Mouse (Mus musculus): ENCODE results near the gene Col26a1. TPM values are rescaled to one million over a fixed set of nuclear protein-coding genes. Genes with fewer than 3 reads are reported as not detected.

The Col26a1 gene
- polyA plus RNA-seq, 1 experiment from 2014 or later = 30.2 TPM

DNA sequence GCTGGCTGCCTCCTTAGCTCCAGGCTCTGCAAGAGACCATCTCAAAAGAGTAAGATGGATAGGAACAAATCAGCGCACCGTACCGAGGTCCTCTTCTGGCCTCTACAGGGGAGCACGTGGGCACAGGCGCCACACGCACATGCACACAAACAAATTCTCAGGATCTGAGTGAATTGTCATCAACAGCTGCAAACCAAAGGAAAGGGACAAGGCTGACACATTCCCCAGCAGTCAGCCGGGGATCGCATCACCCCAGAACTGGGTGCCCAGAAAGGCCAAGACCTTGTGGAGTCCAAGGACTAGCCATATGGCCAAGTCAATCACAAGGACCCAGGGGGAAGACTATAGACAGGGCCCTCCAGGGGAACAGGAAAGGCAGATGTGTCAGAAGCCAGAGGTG lies 10.6 kb downstream of the Col26a1 start:
- Histone ChIP-seq H3K36me3 (no peaks in the 10 kb centered on the region), H3K4me1 (replicated peaks) (peaks cover 4% of the 10 kb centered on the region), H3K4me2 (no peak overlapping the region), H3K27me3 (no peaks in the 10 kb centered on the region), H3K27ac (no peak overlapping the region), H3K9ac (no peak overlapping the region), H3K4me3 (no peak overlapping the region), H3K9me3 (no peaks in the 10 kb centered on the region)
- no peak for ATAC-seq (ENCODE audit: low FRiP score)
- WGBS = 84% methylated on average over 8 of the region's 8 CpGs

DNA sequence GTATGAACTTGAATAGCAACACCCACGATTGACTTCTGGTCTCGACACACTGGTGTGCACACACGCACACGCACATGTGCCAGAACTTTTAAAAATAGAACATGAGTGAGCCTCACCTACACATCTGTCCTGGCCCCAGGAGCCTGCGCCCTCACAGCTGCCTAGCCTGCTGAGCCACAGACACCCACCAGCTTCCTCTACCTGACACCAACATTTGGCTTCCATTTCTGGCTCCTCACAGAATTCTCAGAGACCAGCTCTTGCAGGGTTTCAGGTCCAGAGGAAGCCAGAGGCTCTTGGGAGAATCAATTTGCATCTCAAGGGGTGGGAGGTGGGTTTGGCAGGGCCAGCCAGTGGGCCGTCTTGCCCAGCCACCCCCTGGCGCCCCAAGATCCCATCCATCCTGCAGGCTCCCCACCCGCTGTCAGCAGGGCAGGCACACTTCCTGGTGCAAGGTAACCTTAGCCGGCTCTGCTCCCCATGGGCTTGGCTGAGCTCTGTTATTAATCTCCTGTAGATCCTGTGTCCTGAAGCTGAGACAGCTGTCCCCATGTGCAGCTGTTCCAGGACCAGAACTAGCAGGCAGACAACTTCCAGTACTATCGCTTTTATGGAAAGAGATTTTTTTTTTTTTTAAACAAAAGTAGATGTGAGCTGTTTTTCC lies 13.4 kb downstream of the Col26a1 start:
- no peak overlapping the region for H3K4me3 ChIP-seq
- H3K27me3 ChIP-seq = no peaks in the 10 kb centered on the region
- ATAC-seq (ENCODE audit: low FRiP score) = no peak
- H3K4me2 ChIP-seq = no peak overlapping the region
- H3K27ac ChIP-seq = no peak overlapping the region
- H3K9ac ChIP-seq = no peak overlapping the region
- H3K4me1 ChIP-seq (replicated peaks) = peaks cover 4% of the 10 kb centered on the region
- H3K36me3 ChIP-seq = no peaks in the 10 kb centered on the region
- 55% methylated on average over 10 of the region's 10 CpGs for WGBS
- no peaks in the 10 kb centered on the region for H3K9me3 ChIP-seq

DNA sequence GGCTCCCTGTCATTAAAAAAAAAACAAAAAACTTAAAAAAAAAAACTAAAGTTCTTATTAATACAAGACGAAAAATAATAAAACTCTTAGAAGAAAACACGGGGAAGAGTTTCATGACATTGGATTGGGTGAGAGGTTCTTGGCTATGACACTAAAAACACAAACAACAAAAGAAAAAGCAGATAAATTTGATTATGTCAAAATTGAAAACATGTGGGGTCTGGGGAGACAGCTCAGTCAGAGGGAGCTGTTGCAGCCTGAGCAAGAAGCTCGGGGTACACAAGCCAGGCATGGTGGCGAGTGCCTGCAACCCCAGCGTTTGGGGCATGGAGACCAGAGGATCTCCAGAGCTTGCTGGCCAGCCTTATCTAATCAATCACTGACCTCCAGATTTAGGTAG lies 15.3 kb downstream of the Col26a1 start:
- H3K27me3 ChIP-seq = no peaks in the 10 kb centered on the region
- H3K4me1 ChIP-seq (replicated peaks) = peaks cover 21% of the 10 kb centered on the region
- H3K27ac ChIP-seq = no peak overlapping the region
- no peak for ATAC-seq (ENCODE audit: low FRiP score)
- H3K9me3 ChIP-seq = no peaks in the 10 kb centered on the region
- H3K4me3 ChIP-seq = no peak overlapping the region
- WGBS = 86% methylated on average over 5 of the region's 5 CpGs
- H3K36me3 ChIP-seq = no peaks in the 10 kb centered on the region
- H3K9ac ChIP-seq = no peak overlapping the region
- H3K4me2 ChIP-seq = no peak overlapping the region

DNA sequence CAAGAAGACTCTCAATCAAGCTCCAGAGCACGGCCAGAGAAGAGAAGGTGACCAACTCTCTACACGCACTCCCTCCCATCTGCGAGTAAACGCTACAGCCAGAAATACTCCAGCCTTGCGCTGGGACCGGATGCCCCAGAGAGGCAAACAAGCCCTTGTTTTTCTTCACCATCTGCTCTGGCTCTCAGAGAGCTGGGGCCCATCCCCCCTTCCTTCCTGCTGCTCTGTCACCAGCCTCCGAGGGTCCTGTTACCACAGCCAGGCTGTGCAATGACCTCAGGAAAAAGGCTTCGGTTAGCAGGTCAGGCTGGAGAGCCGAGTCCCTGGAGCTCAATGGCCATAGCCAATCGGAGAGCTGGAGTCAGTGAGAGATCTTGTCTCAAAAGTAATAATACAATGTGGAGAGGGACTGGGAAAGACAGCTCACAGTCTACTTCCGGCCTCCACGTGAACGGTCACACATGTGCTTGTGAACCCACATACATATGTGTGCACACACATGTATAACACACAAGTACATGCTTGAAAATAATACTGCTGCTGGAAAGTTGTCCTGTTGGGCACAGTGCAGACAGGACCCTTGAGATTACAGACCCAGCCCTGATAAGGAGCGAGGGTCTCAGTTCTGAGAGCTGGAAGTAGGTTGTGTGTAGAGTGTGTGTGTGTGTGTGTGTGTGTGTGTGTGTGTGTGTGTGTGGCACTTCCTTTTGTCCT lies 18.9 kb downstream of the Col26a1 start:
- peak overlapping the region; percentile 65 for H3K27ac ChIP-seq
- H3K9me3 ChIP-seq = no peaks in the 10 kb centered on the region
- 0 out of 2 replicates have a peak overlapping the region, but pooled peaks have one; percentile 2 for H3K9ac ChIP-seq
- 0 out of 2 replicates have a peak, but pooled peaks cover 6% of the 10 kb centered on the region for H3K27me3 ChIP-seq
- no peaks in the 10 kb centered on the region for H3K36me3 ChIP-seq
- peak overlapping the region; percentile 8; the same call in 1 of the 2 replicates for H3K4me2 ChIP-seq
- H3K4me1 ChIP-seq (replicated peaks) = peaks cover 26% of the 10 kb centered on the region
- WGBS = 18% methylated on average over 14 of the region's 14 CpGs
- peak; percentile 61 for ATAC-seq (ENCODE audit: low FRiP score)
- no peak overlapping the region for H3K4me3 ChIP-seq

DNA sequence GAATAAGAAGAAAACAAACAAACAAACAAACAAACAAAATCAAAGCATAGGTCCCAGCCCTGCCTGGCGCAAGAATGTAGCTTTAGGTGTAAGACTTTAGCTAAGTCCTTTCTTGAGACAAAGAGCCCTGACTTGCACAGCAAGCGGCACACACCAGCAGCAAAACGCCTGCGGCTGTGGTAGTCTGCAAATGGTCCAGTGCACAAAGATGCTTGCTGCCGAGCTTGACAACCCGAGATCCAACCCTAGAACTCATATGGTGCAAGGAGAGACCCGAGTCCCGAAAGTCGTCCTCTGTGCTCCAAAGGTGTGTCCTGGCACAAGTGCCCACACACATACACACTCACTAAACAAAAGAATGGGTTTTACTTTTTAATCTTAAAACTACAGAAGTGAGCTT lies 19.7 kb downstream of the Col26a1 start:
- Histone ChIP-seq H3K4me2 (no peak overlapping the region), H3K36me3 (no peaks in the 10 kb centered on the region), H3K27me3 (0 out of 2 replicates have a peak, but pooled peaks cover 6% of the 10 kb centered on the region), H3K9me3 (no peaks in the 10 kb centered on the region), H3K4me1 (replicated peaks) (peaks cover 26% of the 10 kb centered on the region), H3K9ac (no peak overlapping the region), H3K27ac (peak overlapping the region; percentile 65), H3K4me3 (no peak overlapping the region)
- WGBS = 55% methylated on average over 9 of the region's 9 CpGs
- ATAC-seq (ENCODE audit: low FRiP score) = no peak

DNA sequence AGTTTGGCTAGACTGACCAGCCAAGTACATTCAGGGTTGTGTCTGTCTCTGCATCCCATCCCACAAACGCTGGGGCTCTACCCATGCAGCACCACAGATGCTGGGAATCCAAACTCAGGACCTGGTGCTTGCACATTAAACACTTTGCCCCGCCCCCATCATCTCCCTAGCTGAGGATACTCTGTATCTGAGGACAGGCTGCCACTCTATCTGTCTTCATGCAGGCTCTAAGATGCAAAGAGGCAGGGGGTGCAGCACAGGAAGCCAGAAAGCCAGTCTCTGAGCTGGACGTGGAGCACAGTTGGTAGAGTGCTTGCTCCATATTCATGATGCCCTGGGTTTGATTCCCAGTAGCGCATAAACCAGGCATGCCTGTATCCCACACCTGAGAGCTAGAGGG lies 20.2 kb downstream of the Col26a1 start:
- H3K9me3 ChIP-seq = no peaks in the 10 kb centered on the region
- no peak overlapping the region for H3K9ac ChIP-seq
- WGBS = 55% methylated on average over 4 of the region's 4 CpGs
- H3K4me3 ChIP-seq = no peak overlapping the region
- no peak overlapping the region for H3K4me2 ChIP-seq
- 0 out of 2 replicates have a peak, but pooled peaks cover 6% of the 10 kb centered on the region for H3K27me3 ChIP-seq
- no peaks in the 10 kb centered on the region for H3K36me3 ChIP-seq
- peak overlapping the region; percentile 65; the same call in 1 of the 2 replicates for H3K27ac ChIP-seq
- peaks cover 26% of the 10 kb centered on the region for H3K4me1 ChIP-seq (replicated peaks)
- ATAC-seq (ENCODE audit: low FRiP score) = no peak

DNA sequence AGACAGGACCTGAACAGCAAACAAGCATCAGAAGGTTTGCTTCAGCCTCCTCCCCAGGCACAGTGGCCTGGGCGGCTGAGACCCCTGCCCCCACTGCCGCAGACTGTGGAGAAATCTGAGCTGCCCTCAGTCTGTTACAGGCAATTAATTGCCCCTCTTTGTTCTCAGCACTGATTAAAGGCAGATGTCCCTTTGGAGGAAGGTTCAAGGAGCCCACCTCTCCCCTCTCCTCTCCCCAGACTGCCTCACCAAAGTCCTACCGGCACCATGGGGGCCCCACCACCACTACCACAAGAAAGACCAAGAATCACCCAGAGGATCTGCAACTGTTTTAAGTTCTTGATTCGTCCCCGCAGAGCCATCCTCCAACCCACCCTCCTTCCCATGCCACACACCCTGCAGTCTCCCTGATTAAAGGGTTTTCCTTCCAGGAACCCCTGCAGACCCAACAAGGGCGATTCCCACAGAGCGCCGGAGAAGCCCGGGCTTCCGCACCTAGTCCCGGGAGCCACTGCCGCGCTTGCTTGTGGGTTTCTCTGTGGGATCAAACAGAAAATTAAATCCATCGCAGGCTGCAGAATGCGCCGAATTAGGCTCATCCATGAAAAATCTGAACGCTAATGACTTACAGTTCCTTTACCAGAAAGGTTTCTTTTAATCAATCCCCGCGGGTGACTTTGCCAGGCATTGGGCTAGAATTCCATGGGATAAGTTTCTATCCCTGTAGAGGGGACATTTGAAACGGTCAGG lies 21.6 kb downstream of the Col26a1 start:
- H3K36me3 ChIP-seq = no peaks in the 10 kb centered on the region
- H3K27ac ChIP-seq = peak overlapping the region; percentile 48; the same call in 1 of the 2 replicates
- WGBS = 17% methylated on average over 20 of the region's 20 CpGs
- peaks cover 26% of the 10 kb centered on the region for H3K4me1 ChIP-seq (replicated peaks)
- peak overlapping the region; percentile 39 for H3K9ac ChIP-seq
- no peaks in the 10 kb centered on the region for H3K9me3 ChIP-seq
- H3K4me2 ChIP-seq = peak overlapping the region; percentile 38
- 0 out of 2 replicates have a peak overlapping the region, but pooled peaks have one; percentile 11 for H3K4me3 ChIP-seq
- H3K27me3 ChIP-seq = 0 out of 2 replicates have a peak, but pooled peaks cover 6% of the 10 kb centered on the region
- ATAC-seq (ENCODE audit: low FRiP score) = no peak

DNA sequence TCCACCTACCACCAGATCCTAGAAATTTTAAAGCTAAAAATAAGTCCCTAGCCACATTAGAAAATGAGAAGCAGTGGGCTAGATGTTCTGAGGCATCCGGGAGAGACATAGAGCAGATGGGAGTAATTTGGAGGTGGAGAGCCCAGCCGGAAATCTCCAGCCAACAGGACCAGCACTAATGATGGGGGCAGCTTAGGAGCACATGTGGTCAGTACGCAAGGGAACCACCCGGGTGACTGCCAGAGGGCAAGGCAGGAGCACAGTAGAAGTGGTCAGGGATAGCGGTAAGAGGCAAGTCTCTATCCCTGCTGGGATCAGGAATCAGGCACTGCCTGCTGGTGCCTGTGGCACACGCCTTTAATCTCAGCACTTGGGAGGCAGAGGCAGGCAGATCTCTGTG lies 32.3 kb downstream of the Col26a1 start:
- 91% methylated on average over 6 of the region's 6 CpGs for WGBS
- Histone ChIP-seq H3K9ac (no peak overlapping the region), H3K36me3 (no peaks in the 10 kb centered on the region), H3K4me3 (no peak overlapping the region), H3K27me3 (0 out of 2 replicates have a peak, but pooled peaks cover 2% of the 10 kb centered on the region), H3K9me3 (no peaks in the 10 kb centered on the region; the same call in 1 of the 2 replicates), H3K27ac (no peak overlapping the region), H3K4me2 (no peak overlapping the region), H3K4me1 (replicated peaks) (no peaks in the 10 kb centered on the region)
- ATAC-seq (ENCODE audit: low FRiP score) = no peak

DNA sequence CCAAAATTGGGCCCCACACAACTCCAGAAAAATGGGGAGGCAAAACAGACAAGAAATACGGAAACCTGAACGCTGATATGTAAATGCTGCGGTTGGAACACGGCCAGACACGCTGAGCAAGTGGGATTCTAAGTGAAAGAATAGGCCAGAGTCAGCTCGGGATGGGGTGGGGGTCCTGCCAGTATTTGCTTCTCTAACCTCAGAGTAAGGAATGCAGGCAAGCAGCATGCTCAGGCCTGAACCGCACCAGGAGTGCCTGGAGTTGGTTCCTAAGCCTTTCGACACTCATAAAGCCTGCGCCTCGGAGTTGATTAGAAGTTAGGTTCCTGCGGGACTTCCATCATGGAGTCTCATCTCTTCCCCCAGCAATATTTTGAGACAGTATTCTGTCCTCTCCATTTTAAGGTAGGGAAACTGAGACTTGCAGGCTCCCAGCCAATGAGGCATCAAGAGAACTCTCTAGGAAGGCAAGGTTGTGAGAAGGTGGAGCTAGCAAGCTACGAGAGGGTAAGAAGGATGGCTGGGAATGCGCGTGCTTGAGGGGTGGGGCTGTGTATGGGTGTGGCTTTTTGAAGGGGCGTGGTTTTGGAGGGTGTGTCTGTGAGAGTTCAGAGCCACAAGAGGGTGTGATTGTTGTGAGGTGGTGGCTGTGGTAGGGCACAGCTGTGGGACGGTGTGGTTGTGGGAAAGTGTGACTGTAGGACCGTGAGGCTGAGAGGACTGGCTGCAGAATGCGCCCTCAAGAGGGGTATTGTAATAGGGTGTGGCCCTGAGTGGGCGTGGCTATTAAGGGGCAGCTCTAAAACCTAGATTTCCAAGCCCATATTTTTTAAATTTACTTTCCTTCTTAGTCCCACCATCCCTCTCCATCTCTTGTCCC lies 36.4 kb downstream of the Col26a1 start:
- Histone ChIP-seq H3K4me3 (no peak overlapping the region), H3K4me2 (no peak overlapping the region), H3K36me3 (no peaks in the 10 kb centered on the region), H3K27ac (no peak overlapping the region), H3K9ac (no peak overlapping the region), H3K27me3 (0 out of 2 replicates have a peak, but pooled peaks cover 2% of the 10 kb centered on the region), H3K4me1 (replicated peaks) (no peaks in the 10 kb centered on the region), H3K9me3 (no peaks in the 10 kb centered on the region)
- 83% methylated on average over 19 of the region's 19 CpGs for WGBS
- no peak for ATAC-seq (ENCODE audit: low FRiP score)

DNA sequence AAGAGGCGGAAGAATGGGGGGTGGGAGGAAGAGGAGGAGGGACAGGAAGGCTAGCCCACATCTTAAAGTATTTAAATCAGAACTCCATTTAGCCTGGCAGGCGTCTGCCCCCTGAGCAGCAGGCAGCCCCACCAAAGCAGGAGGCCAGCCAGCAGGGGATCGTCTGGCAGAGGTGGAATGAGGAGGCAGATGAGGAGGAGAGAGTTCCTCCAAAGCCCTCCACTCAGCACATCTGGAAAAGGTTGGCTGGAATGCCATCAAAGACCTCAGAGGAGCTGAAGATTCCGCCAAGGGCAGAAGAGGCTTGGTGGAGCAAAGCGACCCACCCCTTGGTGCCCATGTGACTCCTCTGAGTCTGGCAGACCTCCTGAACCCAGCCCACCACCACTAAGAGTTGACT lies 39.1 kb downstream of the Col26a1 start:
- no peaks in the 10 kb centered on the region for H3K9me3 ChIP-seq
- WGBS = 62% methylated on average over 5 of the region's 5 CpGs
- no peaks in the 10 kb centered on the region for H3K4me1 ChIP-seq (replicated peaks)
- no peaks in the 10 kb centered on the region for H3K36me3 ChIP-seq
- H3K27me3 ChIP-seq = 0 out of 2 replicates have a peak, but pooled peaks cover 2% of the 10 kb centered on the region
- H3K27ac ChIP-seq = no peak overlapping the region
- no peak for ATAC-seq (ENCODE audit: low FRiP score)
- H3K4me3 ChIP-seq = no peak overlapping the region
- H3K4me2 ChIP-seq = no peak overlapping the region
- no peak overlapping the region for H3K9ac ChIP-seq

DNA sequence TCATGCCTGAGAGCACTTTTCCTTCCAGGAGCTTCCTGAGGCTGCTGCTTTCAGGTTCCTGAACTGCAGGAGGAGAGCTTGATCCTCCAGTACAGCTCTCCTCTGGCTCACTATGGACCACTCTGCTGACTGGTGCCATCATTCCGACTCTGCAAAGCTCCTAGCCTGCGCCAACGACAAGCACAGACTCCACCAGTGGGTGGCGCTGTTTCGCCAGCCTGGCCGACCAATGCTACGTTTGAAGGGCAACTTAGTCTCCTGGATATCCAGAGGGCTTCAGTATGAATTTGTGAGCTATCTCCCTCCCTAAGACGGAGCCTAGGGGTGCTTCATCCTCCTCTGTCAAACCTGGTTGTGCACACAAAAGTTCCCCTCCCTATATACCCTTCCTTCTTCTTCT lies 43.0 kb downstream of the Col26a1 start:
- ATAC-seq (ENCODE audit: low FRiP score) = no peak
- no peaks in the 10 kb centered on the region for H3K9me3 ChIP-seq
- 7% methylated on average over 8 of the region's 8 CpGs for WGBS
- H3K4me3 ChIP-seq = no peak overlapping the region
- no peaks in the 10 kb centered on the region for H3K4me1 ChIP-seq (replicated peaks)
- no peaks in the 10 kb centered on the region for H3K36me3 ChIP-seq
- no peak overlapping the region for H3K27ac ChIP-seq
- no peaks in the 10 kb centered on the region for H3K27me3 ChIP-seq
- H3K4me2 ChIP-seq = no peak overlapping the region
- no peak overlapping the region for H3K9ac ChIP-seq

Data from hindbrain, embryonic 13.5 days (tissue).